Mouse (Mus musculus): ENCODE data around the gene Magi2. TPM values are rescaled to one million over a fixed set of nuclear protein-coding genes. Genes with fewer than 3 reads are reported as not detected.

The Magi2 gene
- 22.9 and 24.8 TPM in 2 replicates for polyA plus RNA-seq (2012; rRNA removed)

DNA sequence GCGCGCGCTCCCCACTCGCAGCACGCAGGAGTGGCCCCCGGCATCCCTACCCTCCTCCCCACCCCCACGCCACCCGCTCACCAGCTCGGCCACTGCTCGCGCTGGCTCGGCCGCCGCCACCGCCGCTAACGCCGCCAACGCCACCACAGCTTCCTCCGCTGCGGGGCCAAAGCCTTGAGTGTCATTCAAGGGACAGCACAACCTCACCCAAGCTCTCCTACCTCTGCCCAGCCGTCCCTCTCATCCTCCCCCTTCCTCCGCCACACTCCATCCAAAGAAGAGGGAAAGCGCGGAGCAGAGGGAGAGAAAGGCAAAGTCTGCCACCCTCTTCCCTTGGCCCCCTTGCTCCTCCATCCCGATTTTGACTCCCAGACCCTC, at the start of gene Magi2:
TSS of gene Magi2 (plus strand) at position 171 of the 378 bp plus-strand sequence.

Measured in central nervous system, embryonic 14 days (tissue).